Mouse (Mus musculus) limb, embryonic 12.5 days (tissue): ENCODE measurements around the gene Slc25a22. TPM values are rescaled to one million over a fixed set of nuclear protein-coding genes. Genes with fewer than 3 reads are reported as not detected.

Source experiments
- ATAC-seq: fragments of 200-750 bp; cut with Nextera tagmentation; 2 replicates; pipeline ENCODE4 v1.8.0; 2017; ENCODE audit warnings: low read depth, moderate TSS enrichment; ENCODE audit not compliant: insufficient number of reproducible peaks, insufficient read depth, low FRiP score, low TSS enrichment
- H3K27ac ChIP-seq: fragments of 300-500 bp; sonication (generic); 2 replicates; pipeline ENCODE4 v1.5.1; 2016; ENCODE audit warnings: mild to moderate bottlenecking, moderate library complexity
- H3K27me3 ChIP-seq: fragments of 300-500 bp; sonication (generic); 2 replicates; pipeline ENCODE4 v1.6.1; 2016; ENCODE audit warnings: mild to moderate bottlenecking, moderate library complexity
- H3K36me3 ChIP-seq: fragments of 300-500 bp; sonication (generic); 2 replicates; pipeline ENCODE4 v1.6.1; 2016; ENCODE audit warnings: mild to moderate bottlenecking, moderate library complexity
- H3K4me1 ChIP-seq: fragments of 300-500 bp; sonication (generic); replicated peaks from 2 replicates; pipeline ENCODE4 v1.6.1; 2016
- H3K4me2 ChIP-seq: fragments of 300-500 bp; sonication (generic); 2 replicates; pipeline ENCODE4 v1.6.1; 2016; ENCODE audit warnings: mild to moderate bottlenecking, moderate library complexity
- H3K4me3 ChIP-seq: fragments of 300-500 bp; sonication (generic); replicated peaks from 2 replicates; pipeline ENCODE4 v1.5.1; 2016; ENCODE audit warnings: mild to moderate bottlenecking
- H3K9ac ChIP-seq: fragments of 300-500 bp; sonication (generic); replicated peaks from 2 replicates; pipeline ENCODE4 v1.6.1; 2016; ENCODE audit warnings: mild to moderate bottlenecking, moderate library complexity
- H3K9me3 ChIP-seq: fragments of 300-500 bp; sonication (generic); 2 replicates; pipeline ENCODE4 v1.6.1; 2016; ENCODE audit warnings: mild to moderate bottlenecking, moderate library complexity
- WGBS: fragments of 180-500 bp; shearing (Covaris S2); methylation state at CpG from one replicate; pipeline ENCODE4 v1.1.7; 2016; 5-methylcytosine and 5-hydroxymethylcytosine counted together
- polyA plus RNA-seq: library from polyadenylated mRNA; unstranded; fragments of >200 nt; fragmentation: Nextera tagmentation; extraction: Ambion mirVana; gene quantifications from 2 replicates; pipeline ENCODE4 v1.2.1, GENCODE M21; 2016

The Slc25a22 gene
- polyA plus RNA-seq, 1 experiment from 2014 or later, result 38.3 TPM

DNA sequence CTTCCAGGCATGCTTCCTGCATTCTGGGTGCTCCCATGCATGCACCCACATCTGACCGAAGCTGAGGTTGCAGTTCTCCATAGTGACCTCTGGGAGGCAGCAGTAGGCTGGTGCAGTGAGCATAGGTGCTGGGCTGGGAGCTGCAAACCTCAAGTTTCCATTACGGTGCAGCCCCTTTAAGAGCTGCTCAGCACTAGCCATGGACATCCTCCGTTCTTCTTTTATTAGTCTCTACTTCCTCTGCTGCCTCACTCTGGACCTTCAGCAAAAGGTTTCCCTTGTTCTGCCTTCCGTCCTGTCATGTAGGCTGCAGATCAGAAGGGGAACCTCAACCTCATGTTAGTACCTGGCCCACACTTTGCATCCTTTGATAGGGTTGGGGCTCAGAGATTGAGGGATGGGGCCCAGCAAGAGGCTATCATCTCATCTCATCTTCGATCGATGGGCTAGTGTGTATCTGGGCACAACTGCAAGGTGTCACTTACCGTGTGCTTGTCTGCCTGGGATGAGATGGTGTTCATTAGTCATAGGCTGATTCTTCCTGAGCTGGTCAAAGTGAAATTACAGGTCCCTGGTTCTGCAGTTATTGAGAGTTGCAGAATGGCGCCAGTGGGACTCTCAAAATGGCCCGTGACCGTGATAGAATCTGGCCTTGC is 43.3 kb upstream of the Slc25a22 start:
- H3K27me3 ChIP-seq, result peaks cover 42% of the 10 kb centered on the region
- H3K36me3 ChIP-seq, result no peaks in the 10 kb centered on the region
- H3K9me3 ChIP-seq, result no peaks in the 10 kb centered on the region
- peak overlapping the region; percentile 61; the same call in 1 of the 2 replicates for H3K4me3 ChIP-seq
- H3K4me1 ChIP-seq, result peaks cover 49% of the 10 kb centered on the region
- no peak overlapping the region for H3K27ac ChIP-seq
- peak overlapping the region; percentile 96 for H3K4me2 ChIP-seq
- 12% methylated on average over 10 of the region's 10 CpGs for WGBS
- no peak overlapping the region for H3K9ac ChIP-seq
- ATAC-seq, result no peak; the same call in 1 of the 2 replicates

DNA sequence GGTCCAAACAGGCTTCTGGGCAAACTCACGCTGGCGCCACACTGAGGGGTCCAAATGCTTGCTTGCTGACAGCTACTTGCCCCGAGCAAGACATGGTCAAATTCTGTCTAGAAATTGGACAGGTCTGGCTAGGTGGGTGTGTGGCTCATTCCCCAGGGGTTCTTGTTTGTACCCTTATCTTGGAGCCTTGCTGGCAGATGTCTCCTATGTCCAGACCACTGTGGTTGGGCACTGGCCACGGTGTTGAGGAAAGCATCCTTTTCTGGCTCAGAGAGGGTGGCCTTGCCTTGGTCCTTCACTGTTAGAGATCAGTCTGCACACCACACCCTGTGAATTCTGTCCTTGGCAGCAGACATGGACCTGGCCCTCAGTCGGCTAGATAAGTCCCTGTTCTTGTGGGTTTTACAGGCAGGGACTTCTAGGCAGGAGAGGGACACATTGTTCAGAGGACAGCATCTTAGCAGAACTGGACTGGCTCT is 40.6 kb upstream of the Slc25a22 start:
- no peak for ATAC-seq
- Histone ChIP-seq H3K4me2 (peak overlapping the region; percentile 92; the same call in 1 of the 2 replicates), H3K36me3 (no peaks in the 10 kb centered on the region), H3K9ac (peak overlapping the region; percentile 42; the same call in 1 of the 2 replicates), H3K27ac (peak overlapping the region; percentile 87), H3K4me3 (0 out of 2 replicates have a peak overlapping the region, but pooled peaks have one; percentile 0), H3K4me1 (peaks cover 66% of the 10 kb centered on the region), H3K27me3 (peaks cover 27% of the 10 kb centered on the region), H3K9me3 (no peaks in the 10 kb centered on the region)
- WGBS, result 82% methylated on average over 5 of the region's 5 CpGs

DNA sequence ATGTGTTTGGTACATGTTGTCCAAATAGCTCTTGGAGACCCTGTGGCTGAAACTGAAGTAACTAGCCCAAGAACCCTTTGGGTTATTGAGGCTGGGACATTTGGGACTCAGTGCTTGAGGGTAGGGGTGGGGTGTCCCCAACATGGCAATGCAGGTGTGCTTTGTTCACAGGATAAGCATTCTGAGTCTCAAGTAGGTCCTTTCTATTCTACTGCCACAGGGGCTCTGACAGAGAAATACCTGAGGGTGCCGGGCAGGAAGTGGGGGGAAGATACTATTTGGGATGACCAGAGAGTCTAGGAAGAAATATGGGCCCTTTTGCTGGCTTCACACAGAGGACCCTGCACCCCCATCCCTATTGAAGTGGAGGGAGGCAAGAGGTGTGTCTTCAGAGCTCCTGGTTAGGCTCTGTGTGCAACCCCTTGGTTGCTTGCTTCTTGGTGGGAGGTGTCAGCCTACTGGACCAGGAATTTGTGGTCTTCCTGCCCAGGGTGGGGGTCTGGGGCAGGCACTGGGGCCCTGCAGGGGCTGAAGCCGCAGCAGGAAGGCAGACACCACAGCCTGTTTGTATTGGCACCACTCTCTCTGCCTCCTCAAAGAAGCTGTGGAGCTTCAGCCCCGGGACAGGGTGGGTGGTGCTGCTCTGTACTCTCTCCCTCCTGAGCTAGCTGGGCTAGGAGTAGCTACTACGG is 40.0 kb upstream of the Slc25a22 start:
- Histone ChIP-seq H3K27ac (peak overlapping the region; percentile 87), H3K9ac (peak overlapping the region; percentile 42; the same call in 1 of the 2 replicates), H3K4me3 (0 out of 2 replicates have a peak overlapping the region, but pooled peaks have one; percentile 73), H3K36me3 (peaks cover 2% of the 10 kb centered on the region), H3K9me3 (no peaks in the 10 kb centered on the region), H3K4me2 (peak overlapping the region; percentile 92), H3K27me3 (peaks cover 21% of the 10 kb centered on the region), H3K4me1 (peaks cover 64% of the 10 kb centered on the region)
- WGBS, result 58% methylated on average over 4 of the region's 4 CpGs
- no peak for ATAC-seq

DNA sequence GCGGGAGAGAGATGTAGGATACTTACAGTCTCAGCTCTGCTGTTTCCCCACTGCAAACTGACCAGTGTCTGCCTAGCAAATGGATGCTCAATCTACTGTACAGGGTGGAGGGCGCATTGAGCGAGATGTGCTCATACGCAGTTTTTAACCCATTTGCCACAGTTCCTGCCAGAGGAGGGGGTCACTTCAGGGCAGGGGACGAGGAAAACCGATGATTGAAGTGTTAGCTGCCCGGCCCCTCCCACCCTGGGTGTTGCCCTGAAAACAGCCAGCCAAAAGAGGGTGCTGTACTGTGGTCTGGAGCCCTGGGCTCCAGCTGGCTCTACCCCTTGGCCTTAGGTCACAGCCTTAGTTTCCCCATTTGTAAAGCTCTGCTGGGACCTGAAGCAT is 39.3 kb upstream of the Slc25a22 start:
- no peak for ATAC-seq
- H3K9ac ChIP-seq, result peak overlapping the region; percentile 82
- H3K9me3 ChIP-seq, result no peaks in the 10 kb centered on the region
- peak overlapping the region; percentile 92 for H3K4me2 ChIP-seq
- H3K4me3 ChIP-seq, result peak overlapping the region; percentile 73
- peaks cover 10% of the 10 kb centered on the region for H3K36me3 ChIP-seq
- 17% methylated on average over 7 of the region's 7 CpGs for WGBS
- peak overlapping the region; percentile 87 for H3K27ac ChIP-seq
- H3K4me1 ChIP-seq, result peaks cover 56% of the 10 kb centered on the region
- H3K27me3 ChIP-seq, result peaks cover 14% of the 10 kb centered on the region

DNA sequence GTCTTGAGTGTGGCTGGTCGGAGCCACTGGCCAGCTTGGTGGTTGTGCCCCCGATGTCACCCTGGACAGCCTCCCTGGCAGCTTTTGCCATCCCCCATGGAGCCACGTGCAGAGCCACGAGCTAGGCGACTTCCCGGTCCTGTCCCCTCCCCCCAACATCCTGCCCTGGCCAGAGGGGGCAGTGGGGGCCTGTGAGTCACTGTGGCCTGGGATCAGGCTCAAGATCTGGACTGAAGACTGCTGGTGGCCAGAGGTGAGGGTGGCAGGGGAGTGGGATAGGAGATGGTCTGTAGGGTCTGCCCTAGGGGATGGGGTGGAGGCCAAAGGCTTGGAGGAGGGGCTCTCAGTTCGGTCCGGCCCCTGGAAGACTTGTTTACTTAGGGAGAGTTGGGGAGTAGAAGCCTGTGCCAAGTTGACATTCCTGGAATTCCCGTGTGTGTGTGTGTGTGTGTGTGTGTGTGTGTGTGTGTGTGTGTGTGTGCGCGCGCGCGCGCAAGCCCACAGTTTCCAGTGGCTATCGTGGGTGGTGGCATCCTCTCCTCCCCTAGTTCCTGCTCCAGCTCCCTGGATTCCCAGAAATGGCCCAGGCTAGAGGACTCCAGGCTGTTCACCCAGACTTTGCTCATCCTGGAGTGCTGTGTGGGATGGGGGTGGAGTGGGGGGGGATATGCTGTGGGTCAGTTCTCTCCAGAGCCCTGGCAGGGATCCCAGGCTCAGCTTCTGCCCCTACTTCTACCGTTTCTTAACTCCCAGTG is 38.7 kb upstream of the Slc25a22 start:
- H3K4me3 ChIP-seq, result peak overlapping the region; percentile 73
- peak overlapping the region; percentile 82 for H3K9ac ChIP-seq
- H3K4me2 ChIP-seq, result peak overlapping the region; percentile 92
- H3K27me3 ChIP-seq, result peaks cover 8% of the 10 kb centered on the region
- peaks cover 51% of the 10 kb centered on the region for H3K4me1 ChIP-seq
- ATAC-seq, result peak; percentile 32; the same call in 1 of the 2 replicates
- under 1% methylated on average over 11 of the region's 17 CpGs for WGBS
- H3K27ac ChIP-seq, result peak overlapping the region; percentile 87
- peaks cover 13% of the 10 kb centered on the region for H3K36me3 ChIP-seq
- no peaks in the 10 kb centered on the region for H3K9me3 ChIP-seq

DNA sequence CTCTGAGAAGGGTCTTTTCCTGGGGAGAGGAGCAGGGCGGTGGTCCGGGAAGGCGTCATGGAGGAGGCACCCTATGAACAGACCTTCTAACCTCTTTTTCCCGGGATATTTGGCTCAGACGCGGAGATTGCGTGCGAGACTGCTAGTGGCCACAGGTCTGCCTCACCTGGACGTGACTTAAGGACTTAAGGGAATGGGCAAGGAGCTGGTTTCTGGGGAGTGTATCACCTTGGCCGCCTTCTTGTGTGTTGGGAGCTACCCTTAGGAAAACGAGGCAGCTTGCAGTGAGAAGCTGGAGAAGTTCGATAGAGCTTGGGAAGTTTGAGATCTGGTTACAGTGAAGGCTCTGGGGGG is 38.1 kb upstream of the Slc25a22 start:
- Histone ChIP-seq H3K9ac (peak overlapping the region; percentile 82), H3K27ac (peak overlapping the region; percentile 87), H3K36me3 (peaks cover 19% of the 10 kb centered on the region), H3K4me1 (peaks cover 45% of the 10 kb centered on the region), H3K9me3 (no peaks in the 10 kb centered on the region), H3K27me3 (peaks cover 3% of the 10 kb centered on the region; the same call in 1 of the 2 replicates), H3K4me3 (peak overlapping the region; percentile 73), H3K4me2 (peak overlapping the region; percentile 92)
- 2% methylated on average over 12 of the region's 12 CpGs for WGBS
- ATAC-seq, result no peak

DNA sequence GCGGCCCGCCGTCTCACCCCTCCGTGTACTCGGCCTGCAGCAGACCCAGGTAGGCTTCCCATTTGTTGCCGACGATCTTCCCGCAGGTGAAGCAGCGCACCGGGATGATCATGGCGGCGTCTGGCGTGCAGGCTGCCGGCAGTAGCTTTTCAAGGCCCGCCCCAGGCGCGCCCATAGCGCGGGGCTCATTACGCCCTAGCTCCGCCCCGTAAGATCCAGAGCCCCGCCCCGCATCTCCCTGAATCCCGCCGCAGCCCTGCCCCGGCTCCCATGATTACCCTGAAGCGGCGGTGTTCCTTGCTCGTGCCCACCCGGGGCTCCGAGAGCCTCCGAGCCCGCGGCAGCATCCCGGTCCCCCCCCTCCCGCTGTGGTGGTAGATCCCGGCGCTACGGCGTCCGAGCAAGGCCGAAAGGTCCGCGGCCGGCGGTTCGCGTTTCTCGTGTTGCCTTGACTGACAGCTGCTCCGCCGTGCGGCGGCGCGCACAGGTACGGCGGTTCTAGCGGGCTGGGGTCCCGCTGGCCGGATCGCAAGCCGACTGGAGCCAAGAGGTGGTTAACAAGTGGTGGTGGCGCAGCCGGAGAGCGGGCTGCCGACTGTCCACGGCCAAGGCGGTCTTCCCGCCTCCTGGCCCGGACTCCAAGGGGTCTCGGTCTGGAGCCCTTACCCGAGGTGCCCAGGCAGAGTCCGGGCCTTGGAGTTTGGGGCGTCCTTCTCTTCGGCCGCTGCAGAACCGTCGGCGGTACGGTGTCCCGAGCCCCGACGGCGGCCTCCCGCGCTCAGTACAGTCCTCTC is 37.5 kb upstream of the Slc25a22 start, which contains the start of the genes Polr2l and Tspan4:
Polr2l (minus strand) TSS at position 122 of the 794 bp plus-strand sequence.
Tspan4 (plus strand) TSS at position 230 of the 794 bp plus-strand sequence.
- peak within 1 kb of the TSS; percentile 92 for H3K4me2 ChIP-seq
- H3K4me3 ChIP-seq, result peak within 1 kb of the TSS; percentile 73
- H3K27ac ChIP-seq, result peak within 1 kb of the TSS; percentile 87
- H3K9me3 ChIP-seq, result no peaks in the 10 kb centered on the region
- ATAC-seq, result peak; percentile 29; the same call in 1 of the 2 replicates
- H3K36me3 ChIP-seq, result peaks cover 25% of the 10 kb centered on the region
- peak within 1 kb of the TSS; percentile 82 for H3K9ac ChIP-seq
- under 1% methylated on average over 87 of the region's 87 CpGs for WGBS
- H3K4me1 ChIP-seq, result peaks cover 45% of the 10 kb centered on the region
- H3K27me3 ChIP-seq, result peaks cover 1% of the 10 kb centered on the region; the same call in 1 of the 2 replicates

DNA sequence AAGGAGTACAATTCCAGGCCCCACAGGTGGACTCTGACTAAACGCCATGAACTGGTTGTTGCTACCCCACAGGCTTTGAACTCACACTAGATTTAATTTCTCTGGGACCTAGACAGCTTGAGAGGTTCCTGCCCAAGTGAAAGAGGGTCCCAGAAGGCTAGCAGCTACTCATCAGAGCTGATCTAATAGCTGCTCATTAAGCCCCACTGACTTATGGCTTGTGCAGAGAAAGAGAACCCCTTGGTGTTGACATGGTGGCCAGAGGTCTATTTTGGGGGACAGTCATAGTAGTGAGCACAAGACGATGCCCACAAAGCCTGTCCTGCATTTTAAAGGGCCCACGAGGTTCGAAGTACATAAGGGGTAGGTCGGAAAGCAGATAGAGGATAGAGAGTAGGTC is 36.5 kb upstream of the Slc25a22 start:
- Histone ChIP-seq H3K4me3 (peak overlapping the region; percentile 73), H3K36me3 (peaks cover 35% of the 10 kb centered on the region), H3K9ac (peak overlapping the region; percentile 82), H3K9me3 (no peaks in the 10 kb centered on the region), H3K4me1 (peaks cover 52% of the 10 kb centered on the region), H3K27ac (no peak overlapping the region), H3K27me3 (no peaks in the 10 kb centered on the region), H3K4me2 (peak overlapping the region; percentile 92)
- 10% methylated on average over 5 of the region's 5 CpGs for WGBS
- ATAC-seq, result no peak

DNA sequence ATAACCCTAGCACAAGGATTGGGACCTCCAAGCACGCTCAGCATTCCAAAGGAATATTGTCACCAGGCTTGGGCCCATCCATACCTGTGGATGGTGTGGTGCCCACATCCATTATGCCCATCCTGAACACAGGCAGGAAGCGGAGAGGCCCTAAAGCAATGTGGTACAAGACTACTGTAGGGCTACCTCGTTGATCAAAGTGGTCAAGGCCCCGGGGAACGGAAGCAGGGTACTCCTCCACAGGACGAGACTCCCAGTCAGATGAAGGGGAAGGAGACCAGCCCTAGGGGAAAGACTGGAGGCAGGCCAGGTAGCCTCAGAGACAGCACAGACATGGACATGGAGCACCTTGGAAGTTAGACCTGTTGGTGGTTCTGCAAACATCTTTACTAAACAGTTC is 35.1 kb upstream of the Slc25a22 start:
- H3K27me3 ChIP-seq, result no peaks in the 10 kb centered on the region
- H3K4me2 ChIP-seq, result no peak overlapping the region
- ATAC-seq, result no peak
- peaks cover 35% of the 10 kb centered on the region for H3K36me3 ChIP-seq
- H3K9ac ChIP-seq, result no peak overlapping the region
- H3K9me3 ChIP-seq, result no peaks in the 10 kb centered on the region
- peaks cover 58% of the 10 kb centered on the region for H3K4me1 ChIP-seq
- no peak overlapping the region for H3K4me3 ChIP-seq
- 84% methylated on average over 6 of the region's 6 CpGs for WGBS
- H3K27ac ChIP-seq, result no peak overlapping the region

DNA sequence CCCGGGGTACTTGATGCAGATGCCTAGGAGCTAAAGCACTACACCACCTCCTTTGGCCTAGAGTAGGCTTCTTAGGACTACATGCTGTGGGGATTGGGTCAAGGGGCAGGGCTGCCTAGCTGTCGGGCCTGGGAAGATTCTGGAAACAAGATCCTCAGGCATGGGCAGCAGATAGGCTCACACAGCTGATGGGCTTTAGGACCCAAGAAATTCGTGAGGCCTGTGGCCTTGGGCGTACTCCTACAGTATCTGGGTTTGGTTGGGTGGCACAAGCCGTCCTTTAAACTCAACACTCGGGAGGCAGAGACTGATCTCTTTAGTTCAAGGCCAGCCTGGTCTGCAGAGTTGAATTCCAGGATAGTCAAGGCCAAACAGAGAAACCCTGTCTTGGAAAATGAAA is 34.5 kb upstream of the Slc25a22 start:
- no peaks in the 10 kb centered on the region for H3K9me3 ChIP-seq
- no peak overlapping the region for H3K4me3 ChIP-seq
- H3K4me2 ChIP-seq, result no peak overlapping the region
- no peak overlapping the region for H3K27ac ChIP-seq
- ATAC-seq, result no peak
- peaks cover 53% of the 10 kb centered on the region for H3K4me1 ChIP-seq
- peaks cover 35% of the 10 kb centered on the region for H3K36me3 ChIP-seq
- no peaks in the 10 kb centered on the region for H3K27me3 ChIP-seq
- H3K9ac ChIP-seq, result no peak overlapping the region
- 84% methylated on average over 6 of the region's 6 CpGs for WGBS
